Comparison of ENCODE assay signal across 1 mouse cellular context in genomic region chr15:103241071-103242018, GRCm38 (mm10).
TF ChIP-seq lines count a peak whose summit lies in the region.

No protein-coding gene starts in this region.

TF ChIP-seq in MEL, 35 proteins besides CTCF, POLR2A, EP300 and RAD21:
- TF ChIP-seq SIN3A (IDR thresholded peaks at IDR 0.05; ENCODE audit: low read length): peak; percentile 36; the same call in 1 of the 2 replicates
TF ChIP-seq in MEL: peak in this region for 1; not testable (repeated sequence) for 34.
